Mouse (Mus musculus): ENCODE measurements at regions not wholly inside any gene's neighbourhood (a gene's known extent, or its start where the extent isn't known, plus 50 kb on each side); places are given as distances from the start of the nearest gene placed in this dataset.
A peak's percentile ranks its signal among the peaks of the same experiment; 100 is the strongest.

DNA sequence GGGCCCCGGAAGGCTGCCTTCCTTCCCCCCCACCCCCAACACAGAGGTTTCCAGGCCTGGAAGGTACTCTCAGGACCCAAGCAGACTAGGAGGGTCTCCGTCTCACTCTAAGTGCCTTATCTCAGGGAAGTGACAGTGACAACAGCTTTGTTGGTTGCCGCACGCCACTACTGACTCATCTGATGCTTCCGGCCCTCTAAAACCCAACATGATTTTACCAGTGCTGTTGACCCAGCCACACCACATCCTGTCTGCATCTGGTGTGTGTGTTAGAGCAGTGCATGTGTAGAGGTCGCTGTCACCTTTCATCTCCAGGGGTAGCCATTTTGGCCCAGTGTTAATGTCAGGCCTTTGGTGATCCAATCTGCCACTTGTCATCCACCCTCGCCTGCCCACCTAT lies 206.5 kb downstream of the Rplp1 start:
- H3K4me1 ChIP-seq (ENCODE audit: control insufficient read depth, insufficient read depth, low read length): peaks cover 9% of the 10 kb centered on the region
- WGBS: 75% methylated on average over 7 of the region's 7 CpGs

DNA sequence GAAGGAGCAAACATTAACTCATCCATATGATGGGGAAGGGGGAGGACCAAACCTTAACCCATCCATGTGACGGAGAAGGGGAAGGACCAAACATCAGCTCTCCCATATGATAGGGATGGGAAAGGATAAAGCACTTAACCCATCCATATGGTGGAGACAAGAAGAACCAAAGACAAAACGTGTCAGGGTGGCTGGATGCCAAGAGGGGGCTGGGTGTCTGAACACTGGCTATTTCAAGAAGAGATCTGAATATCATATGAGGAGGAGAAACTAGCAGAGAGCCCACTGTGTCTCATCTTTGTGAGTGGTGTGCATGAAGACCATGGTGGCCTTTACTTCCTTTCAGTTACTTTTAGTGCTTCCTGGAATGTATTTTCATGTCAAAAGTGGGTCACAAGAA lies 207.0 kb downstream of the Rplp1 start:
- no peak overlapping the region for H3K4me3 ChIP-seq (ENCODE audit: low read depth, low read length)
- no peak overlapping the region for H3K4me2 ChIP-seq (ENCODE audit: low read depth, low read length)
- H3K9ac ChIP-seq (ENCODE audit: low read depth, low read length): no peak overlapping the region
- 61% methylated on average over 2 of the region's 2 CpGs for WGBS
- peaks cover 15% of the 10 kb centered on the region for H3K4me1 ChIP-seq (ENCODE audit: control insufficient read depth, insufficient read depth, low read length)
- no peaks in the 10 kb centered on the region for H3K9me3 ChIP-seq (ENCODE audit: control insufficient read depth, low read length)
- H3K36me3 ChIP-seq (ENCODE audit: control insufficient read depth, insufficient read depth, low read length): no peaks in the 10 kb centered on the region
- H3K27me3 ChIP-seq (replicated peaks; ENCODE audit: control insufficient read depth, insufficient read depth, low read length): no peaks in the 10 kb centered on the region
- no peak for DNase-seq (ENCODE audit: low spot score)
- H3K27ac ChIP-seq (replicated peaks; ENCODE audit: low read depth, low read length): no peak overlapping the region
- no peak for ATAC-seq (ENCODE audit: low read depth)

More for the DNA sequence above, 206.5 kb downstream of the Rplp1 start:
- Histone ChIP-seq H3K4me3 (ENCODE audit: low read depth, low read length) (no peak overlapping the region), H3K9me3 (ENCODE audit: control insufficient read depth, low read length) (no peaks in the 10 kb centered on the region), H3K36me3 (ENCODE audit: control insufficient read depth, insufficient read depth, low read length) (no peaks in the 10 kb centered on the region), H3K4me2 (ENCODE audit: low read depth, low read length) (no peak overlapping the region), H3K27me3 (replicated peaks; ENCODE audit: control insufficient read depth, insufficient read depth, low read length) (no peaks in the 10 kb centered on the region; the same call in 1 of the 2 replicates), H3K9ac (ENCODE audit: low read depth, low read length) (no peak overlapping the region), H3K27ac (replicated peaks; ENCODE audit: low read depth, low read length) (no peak overlapping the region)
- ATAC-seq (ENCODE audit: low read depth) (no peak), DNase-seq (ENCODE audit: low spot score) (no peak)

DNA sequence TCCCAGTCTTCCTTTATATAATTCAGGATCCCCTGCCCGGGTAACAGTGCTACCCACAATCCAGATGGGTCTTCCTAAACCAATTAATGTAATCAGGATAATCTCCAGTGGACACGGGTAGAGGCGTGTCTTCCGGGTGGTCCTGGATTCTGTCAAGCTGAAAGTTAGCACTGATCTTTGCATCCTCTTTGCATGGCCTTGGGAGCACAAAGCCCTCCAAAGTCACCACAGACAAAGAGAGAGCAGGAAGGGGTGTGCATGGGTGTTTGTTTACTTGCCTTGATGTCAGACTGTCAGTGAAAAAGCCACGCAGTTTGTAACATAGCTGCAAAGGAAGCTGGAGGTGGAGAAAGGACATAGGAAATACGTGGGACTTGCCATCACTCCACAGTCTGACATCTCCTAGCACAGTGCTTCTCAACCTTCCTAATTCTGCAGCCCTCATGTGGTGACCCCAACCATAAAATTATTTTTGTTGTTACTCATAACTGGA lies 208.0 kb downstream of the Rplp1 start:
- H3K27ac ChIP-seq (replicated peaks; ENCODE audit: low read depth, low read length): no peak overlapping the region
- ATAC-seq (ENCODE audit: low read depth) (no peak), DNase-seq (ENCODE audit: low spot score) (no peak)
- H3K9ac ChIP-seq (ENCODE audit: low read depth, low read length): no peak overlapping the region
- WGBS: 72% methylated on average over 6 of the region's 6 CpGs
- H3K4me1 ChIP-seq (ENCODE audit: control insufficient read depth, insufficient read depth, low read length): peaks cover 16% of the 10 kb centered on the region
- H3K27me3 ChIP-seq (replicated peaks; ENCODE audit: control insufficient read depth, insufficient read depth, low read length): no peaks in the 10 kb centered on the region
- H3K4me3 ChIP-seq (ENCODE audit: low read depth, low read length): no peak overlapping the region
- H3K36me3 ChIP-seq (ENCODE audit: control insufficient read depth, insufficient read depth, low read length): no peaks in the 10 kb centered on the region
- H3K4me2 ChIP-seq (ENCODE audit: low read depth, low read length): no peak overlapping the region
- no peaks in the 10 kb centered on the region for H3K9me3 ChIP-seq (ENCODE audit: control insufficient read depth, low read length)

DNA sequence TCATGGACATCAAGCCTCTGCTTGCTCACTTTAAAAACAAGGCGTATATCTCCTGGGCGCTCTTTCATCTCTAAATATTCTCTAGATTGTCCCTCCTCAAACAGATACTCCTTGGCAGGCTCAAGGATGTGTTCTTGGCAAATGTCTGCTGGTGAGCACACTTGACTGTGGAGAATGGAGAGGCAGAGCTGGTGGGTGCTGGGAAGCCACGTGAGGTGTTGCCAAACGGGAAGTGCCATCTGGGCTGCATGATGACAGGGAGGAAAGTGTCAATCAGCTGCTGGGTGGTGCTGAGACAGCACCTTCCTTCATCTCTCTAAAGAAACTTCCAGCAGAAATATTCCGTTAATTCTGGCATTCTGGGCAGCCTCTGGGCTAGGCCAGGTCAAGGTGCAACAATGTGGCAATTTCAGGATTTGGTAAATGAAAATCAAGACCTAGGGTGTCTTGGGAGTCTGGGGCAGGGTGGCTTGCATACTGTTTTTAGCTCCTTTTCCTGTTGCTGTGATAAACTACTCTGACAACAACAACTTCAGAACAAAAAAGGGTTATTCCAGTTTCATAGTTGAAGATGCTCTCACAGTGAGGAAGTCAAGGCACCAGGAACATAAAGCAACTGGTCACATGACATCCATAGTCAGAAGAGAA lies 208.6 kb downstream of the Rplp1 start:
- H3K4me2 ChIP-seq (ENCODE audit: low read depth, low read length): no peak overlapping the region
- 0 out of 2 replicates have a peak, but pooled peaks cover 2% of the 10 kb centered on the region for H3K27me3 ChIP-seq (replicated peaks; ENCODE audit: control insufficient read depth, insufficient read depth, low read length)
- no peak for DNase-seq (ENCODE audit: low spot score)
- WGBS: 64% methylated on average over 5 of the region's 5 CpGs
- peaks cover 16% of the 10 kb centered on the region for H3K4me1 ChIP-seq (ENCODE audit: control insufficient read depth, insufficient read depth, low read length)
- no peak overlapping the region for H3K27ac ChIP-seq (replicated peaks; ENCODE audit: low read depth, low read length)
- H3K9me3 ChIP-seq (ENCODE audit: control insufficient read depth, low read length): no peaks in the 10 kb centered on the region
- ATAC-seq (ENCODE audit: low read depth): no peak
- H3K36me3 ChIP-seq (ENCODE audit: control insufficient read depth, insufficient read depth, low read length): no peaks in the 10 kb centered on the region
- H3K9ac ChIP-seq (ENCODE audit: low read depth, low read length): no peak overlapping the region
- no peak overlapping the region for H3K4me3 ChIP-seq (ENCODE audit: low read depth, low read length)

DNA sequence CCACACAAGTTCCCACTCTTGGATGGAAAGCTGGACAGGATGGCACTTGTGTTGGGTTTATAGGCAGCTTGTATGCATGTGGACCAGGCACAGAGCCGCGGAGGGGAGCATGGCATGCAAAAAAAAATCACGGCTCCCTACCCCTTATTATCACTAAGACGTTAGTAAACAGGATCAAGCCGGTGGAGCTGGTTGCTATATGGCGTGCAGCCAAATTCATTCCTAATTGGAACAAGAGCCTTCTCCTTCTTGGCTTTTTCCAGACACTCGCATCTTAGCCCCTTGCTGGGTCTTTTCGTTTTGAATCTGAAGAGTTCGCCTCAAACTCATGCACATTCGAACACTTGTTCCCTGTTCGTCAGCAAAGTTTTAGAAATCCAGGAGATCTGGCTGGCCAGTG lies 211.0 kb downstream of the Rplp1 start:
- Histone ChIP-seq H3K27me3 (replicated peaks; ENCODE audit: control insufficient read depth, insufficient read depth, low read length) (peaks cover 9% of the 10 kb centered on the region; the same call in 1 of the 2 replicates), H3K4me3 (ENCODE audit: low read depth, low read length) (no peak overlapping the region), H3K27ac (replicated peaks; ENCODE audit: low read depth, low read length) (peak overlapping the region; percentile 61), H3K4me2 (ENCODE audit: low read depth, low read length) (peak overlapping the region; percentile 21), H3K9ac (ENCODE audit: low read depth, low read length) (no peak overlapping the region), H3K9me3 (ENCODE audit: control insufficient read depth, low read length) (no peaks in the 10 kb centered on the region), H3K4me1 (ENCODE audit: control insufficient read depth, insufficient read depth, low read length) (peaks cover 34% of the 10 kb centered on the region), H3K36me3 (ENCODE audit: control insufficient read depth, insufficient read depth, low read length) (no peaks in the 10 kb centered on the region)
- WGBS: 34% methylated on average over 11 of the region's 11 CpGs
- peak; percentile 89 for DNase-seq (ENCODE audit: low spot score)
- ATAC-seq (ENCODE audit: low read depth): peak; percentile 20; the same call in 1 of the 2 replicates

DNA sequence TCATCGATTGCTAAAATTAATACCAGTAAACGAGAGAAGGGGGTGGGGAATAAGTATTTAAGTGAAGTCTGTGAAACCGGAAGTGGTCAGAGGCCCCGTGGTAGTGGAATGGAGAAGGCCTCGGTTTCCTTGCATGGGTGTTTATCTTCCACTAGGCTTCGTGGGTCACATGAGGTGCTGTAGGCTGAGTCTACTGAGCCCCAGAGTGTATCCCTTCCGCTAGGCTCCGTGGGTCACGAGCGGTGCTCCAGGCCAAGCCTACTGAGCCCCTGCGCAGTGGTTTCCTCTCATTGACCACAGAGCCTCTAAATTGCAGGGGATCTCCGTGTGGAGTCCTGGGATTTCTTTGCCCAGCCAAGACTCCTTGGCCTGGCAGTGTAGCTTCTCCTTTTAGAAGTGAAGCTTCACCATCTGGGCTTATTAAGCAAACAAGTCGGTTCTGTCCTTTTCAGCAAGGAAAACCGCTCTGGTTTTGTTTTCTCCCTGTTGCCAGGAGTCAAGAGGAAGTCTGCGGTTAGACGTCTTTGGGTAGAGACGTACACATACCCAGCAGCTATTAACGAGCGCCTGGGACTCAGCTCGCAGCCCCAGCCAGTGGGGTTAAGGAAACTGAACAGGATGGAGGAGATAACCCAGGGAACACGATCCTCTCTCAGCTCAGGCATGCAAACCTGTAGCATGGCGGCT lies 211.9 kb downstream of the Rplp1 start:
- ATAC-seq (ENCODE audit: low read depth) (peak; percentile 62; the same call in 1 of the 2 replicates), DNase-seq (ENCODE audit: low spot score) (peak; percentile 93)
- Histone ChIP-seq H3K27ac (replicated peaks; ENCODE audit: low read depth, low read length) (peak overlapping the region; percentile 61), H3K27me3 (replicated peaks; ENCODE audit: control insufficient read depth, insufficient read depth, low read length) (peaks cover 9% of the 10 kb centered on the region; the same call in 1 of the 2 replicates), H3K9me3 (ENCODE audit: control insufficient read depth, low read length) (no peaks in the 10 kb centered on the region), H3K4me2 (ENCODE audit: low read depth, low read length) (peak overlapping the region; percentile 21), H3K9ac (ENCODE audit: low read depth, low read length) (no peak overlapping the region), H3K4me1 (ENCODE audit: control insufficient read depth, insufficient read depth, low read length) (peaks cover 39% of the 10 kb centered on the region), H3K4me3 (ENCODE audit: low read depth, low read length) (no peak overlapping the region), H3K36me3 (ENCODE audit: control insufficient read depth, insufficient read depth, low read length) (no peaks in the 10 kb centered on the region)
- 48% methylated on average over 22 of the region's 22 CpGs for WGBS

DNA sequence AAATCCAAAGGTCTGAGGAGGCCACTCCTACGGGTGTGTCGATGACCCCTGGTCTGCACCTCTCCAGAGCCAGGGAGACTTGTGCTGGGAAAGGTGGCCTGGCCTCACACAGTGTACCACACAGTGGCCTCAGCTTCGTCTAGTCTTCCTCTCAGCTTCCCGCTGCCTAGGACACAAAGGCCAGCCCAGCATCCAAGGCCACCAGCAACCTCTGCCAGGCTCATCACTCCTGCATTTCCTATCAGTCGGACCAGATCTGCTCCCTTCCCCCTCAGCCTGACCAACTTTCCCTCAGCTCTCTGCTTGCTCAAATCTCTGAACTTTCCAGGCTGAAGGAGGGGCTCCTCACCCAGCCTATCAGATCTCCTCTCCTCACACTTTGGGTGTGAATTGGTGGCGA lies 213.8 kb downstream of the Rplp1 start:
- DNase-seq (ENCODE audit: low spot score): no peak
- Histone ChIP-seq H3K36me3 (ENCODE audit: control insufficient read depth, insufficient read depth, low read length) (no peaks in the 10 kb centered on the region), H3K4me3 (ENCODE audit: low read depth, low read length) (no peak overlapping the region), H3K27ac (replicated peaks; ENCODE audit: low read depth, low read length) (no peak overlapping the region), H3K9me3 (ENCODE audit: control insufficient read depth, low read length) (no peaks in the 10 kb centered on the region), H3K4me2 (ENCODE audit: low read depth, low read length) (no peak overlapping the region), H3K27me3 (replicated peaks; ENCODE audit: control insufficient read depth, insufficient read depth, low read length) (peaks cover 9% of the 10 kb centered on the region; the same call in 1 of the 2 replicates), H3K9ac (ENCODE audit: low read depth, low read length) (no peak overlapping the region), H3K4me1 (ENCODE audit: control insufficient read depth, insufficient read depth, low read length) (peaks cover 40% of the 10 kb centered on the region)
- no peak for ATAC-seq (ENCODE audit: low read depth)
- WGBS: 79% methylated on average over 4 of the region's 6 CpGs

DNA sequence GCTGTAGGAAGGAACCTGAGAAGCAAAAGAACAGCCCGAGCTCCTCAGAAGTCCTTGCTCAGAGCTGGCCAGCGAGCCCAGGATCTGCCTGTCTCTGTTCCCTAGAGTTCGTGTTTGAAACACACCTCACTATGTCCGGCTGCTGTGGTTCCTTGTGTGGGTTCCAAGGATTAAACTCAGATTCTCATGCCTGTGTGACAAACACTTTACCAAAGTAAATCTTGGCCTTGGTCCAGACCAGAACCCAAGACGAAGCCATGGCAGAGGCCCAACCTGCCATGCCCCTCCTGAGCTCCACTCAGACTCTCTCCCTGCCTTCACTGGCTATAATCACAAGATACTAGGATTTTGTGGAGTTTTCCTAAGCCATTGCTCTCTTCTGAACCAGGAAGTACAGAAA lies 214.7 kb downstream of the Rplp1 start:
- WGBS: 49% methylated on average over 5 of the region's 5 CpGs
- H3K4me1 ChIP-seq (ENCODE audit: control insufficient read depth, insufficient read depth, low read length): peaks cover 47% of the 10 kb centered on the region
- H3K9ac ChIP-seq (ENCODE audit: low read depth, low read length): no peak overlapping the region
- H3K27me3 ChIP-seq (replicated peaks; ENCODE audit: control insufficient read depth, insufficient read depth, low read length): peaks cover 9% of the 10 kb centered on the region; the same call in 1 of the 2 replicates
- DNase-seq (ENCODE audit: low spot score) (peak; percentile 70), ATAC-seq (ENCODE audit: low read depth) (no peak)
- no peak overlapping the region for H3K4me2 ChIP-seq (ENCODE audit: low read depth, low read length)
- H3K9me3 ChIP-seq (ENCODE audit: control insufficient read depth, low read length): no peaks in the 10 kb centered on the region
- no peak overlapping the region for H3K4me3 ChIP-seq (ENCODE audit: low read depth, low read length)
- no peak overlapping the region for H3K27ac ChIP-seq (replicated peaks; ENCODE audit: low read depth, low read length)
- no peaks in the 10 kb centered on the region for H3K36me3 ChIP-seq (ENCODE audit: control insufficient read depth, insufficient read depth, low read length)
